Mouse (Mus musculus): ENCODE measurements around the gene Gm49378.

Gm49378 gene

GRCm38 (mm10) chr14:55637795-55638194, at the start of gene Gm49378:
Gene Gm49378, minus strand, starts transcription at chr14:55637895.
- DNase-seq (ENCODE audit: extremely low read depth, insufficient read length, low spot score): no peak

DNA sequence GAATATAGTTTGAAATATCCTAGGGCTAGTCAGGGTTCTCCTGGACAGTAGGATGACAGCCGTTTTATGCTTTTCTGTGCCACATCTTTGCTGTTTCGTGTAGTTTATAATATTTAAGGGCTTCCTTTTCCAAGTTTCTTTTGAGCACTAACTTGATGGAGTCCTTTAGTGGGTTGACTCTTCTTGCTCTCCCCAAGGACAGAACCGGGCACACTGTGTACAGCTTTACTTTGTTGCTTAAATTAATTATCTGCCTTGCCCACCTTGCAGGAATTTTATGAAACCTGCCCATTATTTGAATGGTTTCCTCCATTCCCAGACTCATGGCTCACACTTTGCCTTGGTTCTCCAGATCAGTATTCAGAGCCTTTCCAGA, 44.4 kb upstream of the Gm49378 start:
- DNase-seq (ENCODE audit: extremely low read depth, insufficient read length, low spot score): no peak

DNA sequence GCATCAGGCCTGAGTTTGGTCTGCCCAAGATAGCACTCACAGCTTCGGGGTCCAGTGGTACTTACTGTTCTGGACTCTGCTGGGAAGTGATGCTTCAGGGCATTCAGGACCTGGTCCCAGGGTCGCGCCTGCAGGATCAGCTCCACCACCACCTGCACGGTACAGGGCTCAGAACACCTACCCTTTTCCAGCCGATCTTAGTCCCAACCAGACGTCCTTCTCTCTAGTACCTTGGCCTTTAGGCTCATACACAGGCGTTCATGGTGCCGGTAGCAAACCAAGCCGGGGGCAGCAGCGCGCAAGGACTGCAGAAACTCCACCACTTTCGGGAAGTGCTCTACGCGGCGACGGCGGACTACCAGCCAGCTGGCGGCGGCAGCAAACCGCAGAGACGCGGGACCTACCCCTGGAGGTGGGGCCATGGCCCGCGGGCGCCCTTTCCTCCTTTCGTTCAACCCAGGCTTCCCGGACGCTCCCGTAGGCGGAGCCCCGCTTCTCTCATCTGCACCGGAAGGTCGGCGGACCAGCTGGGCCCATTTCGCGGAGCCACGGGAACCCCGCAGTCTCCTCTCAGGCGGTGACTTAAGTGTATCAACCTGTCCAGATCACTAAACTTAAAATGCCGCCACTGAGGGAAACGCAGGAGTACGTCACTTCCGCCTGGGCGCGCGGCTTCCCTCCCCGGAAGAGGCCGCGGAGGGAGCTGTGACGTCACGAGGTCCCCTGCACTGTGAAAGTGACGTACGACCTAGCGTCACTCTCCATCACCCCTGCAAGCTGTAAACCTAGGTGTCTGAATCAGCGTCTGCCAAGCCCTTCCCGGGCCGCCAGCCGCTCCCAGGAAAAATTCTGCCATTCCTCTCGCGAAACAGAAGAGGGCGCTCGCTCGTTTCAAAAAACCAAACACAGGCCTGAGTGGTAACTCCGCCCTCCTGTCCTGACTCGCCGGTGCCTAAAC, 43.7 kb upstream of the Gm49378 start, which contains the start of gene Tinf2:
Gene Tinf2 (minus strand): TSS at position 661 of the 958 bp plus-strand sequence.
- DNase-seq (ENCODE audit: extremely low read depth, insufficient read length, low spot score): peak; percentile 96

- no peak for DNase-seq (ENCODE audit: extremely low read depth, insufficient read length, low spot score)
Measured at GRCm38 (mm10) chr14:55677615-55678014, 39.9 kb upstream of the Gm49378 start.

DNA sequence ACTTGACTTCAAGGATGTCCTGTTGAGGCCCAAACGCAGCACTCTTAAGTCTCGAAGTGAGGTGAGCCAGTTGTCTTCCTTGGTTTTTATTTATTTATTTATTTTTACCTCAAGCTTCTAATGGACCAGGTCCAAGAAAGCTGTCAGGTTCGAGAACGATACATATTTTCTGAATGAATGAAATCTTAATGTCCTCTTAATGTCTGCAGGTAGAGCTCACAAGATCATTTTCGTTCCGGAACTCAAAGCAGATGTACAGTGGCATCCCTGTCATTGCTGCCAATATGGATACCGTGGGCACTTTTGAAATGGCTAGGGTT, 35.0 kb upstream of the Gm49378 start:
- DNase-seq (ENCODE audit: extremely low read depth, insufficient read length, low spot score): no peak

DNA sequence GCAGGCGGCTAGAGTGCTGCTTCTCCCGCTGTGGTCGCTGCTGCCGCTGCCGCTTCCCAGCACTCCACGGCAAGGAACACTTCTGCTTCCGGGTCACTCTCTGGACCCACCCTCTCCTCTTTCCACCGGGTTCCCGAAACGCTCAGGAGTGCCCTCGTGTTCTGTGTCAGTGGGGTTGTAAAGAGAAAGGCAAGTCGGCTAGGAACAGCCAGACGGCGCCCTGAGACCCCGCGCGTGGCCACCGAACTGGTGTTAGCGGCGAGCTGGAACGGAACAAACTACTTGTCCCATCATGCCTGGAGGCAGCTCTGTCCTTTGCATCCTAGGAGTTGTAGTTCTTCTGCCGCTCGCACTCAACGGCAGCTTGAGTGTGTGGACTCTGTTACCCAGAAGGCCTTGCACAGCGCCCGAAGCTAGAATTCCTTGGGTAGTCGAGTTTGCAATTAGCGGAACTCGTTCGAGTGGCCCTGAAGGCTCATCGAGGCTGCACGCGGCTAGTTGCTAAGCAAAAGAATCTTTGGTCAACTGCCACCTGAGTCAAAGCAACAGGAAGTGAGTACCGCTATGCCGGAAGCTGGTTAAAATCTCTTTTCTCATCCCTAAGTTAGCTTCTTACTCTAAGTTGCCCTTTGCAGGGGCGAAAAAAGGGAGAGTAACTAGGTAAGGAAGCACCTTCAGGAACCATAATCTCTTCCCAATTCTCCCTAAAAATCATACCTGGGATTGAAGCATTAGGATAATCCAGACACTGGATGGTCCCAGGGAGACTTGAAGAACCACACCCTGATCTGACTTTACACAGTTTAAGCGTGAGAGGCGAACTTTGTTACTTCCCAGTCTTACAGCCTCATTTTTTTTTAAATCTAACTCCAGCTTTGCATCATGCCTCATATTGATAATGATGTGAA, 34.4 kb upstream of the Gm49378 start, which contains the start of the genes Gmpr2 and Nedd8:
Gene Gmpr2 (plus strand): TSS at position 109 of the 908 bp plus-strand sequence.
Gene Nedd8 (minus strand): TSS at position 292 of the 908 bp plus-strand sequence.
- DNase-seq (ENCODE audit: extremely low read depth, insufficient read length, low spot score): peak; percentile 92

DNA sequence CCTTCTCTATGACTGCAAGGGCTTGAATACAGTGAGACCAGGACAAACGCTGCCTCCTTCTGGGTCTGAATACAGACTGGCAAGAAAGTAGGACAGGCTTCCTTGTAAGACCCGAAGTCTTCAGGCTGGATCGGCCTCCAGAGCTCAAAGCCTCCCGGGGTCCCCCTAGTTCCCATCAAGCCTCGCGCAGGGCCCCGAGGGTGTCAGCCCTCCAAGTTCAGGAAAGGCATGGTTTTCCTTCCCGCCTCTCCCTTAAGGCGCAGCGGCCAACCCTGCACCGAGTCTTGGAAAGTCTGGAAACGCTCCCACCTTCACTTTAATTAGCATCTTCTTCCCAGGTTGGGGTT, 33.8 kb upstream of the Gm49378 start:
- no peak for DNase-seq (ENCODE audit: extremely low read depth, insufficient read length, low spot score)

GRCm38 (mm10) chr14:55660636-55661035, 22.9 kb upstream of the Gm49378 start:
- no peak for DNase-seq (ENCODE audit: extremely low read depth, insufficient read length, low spot score)

DNA sequence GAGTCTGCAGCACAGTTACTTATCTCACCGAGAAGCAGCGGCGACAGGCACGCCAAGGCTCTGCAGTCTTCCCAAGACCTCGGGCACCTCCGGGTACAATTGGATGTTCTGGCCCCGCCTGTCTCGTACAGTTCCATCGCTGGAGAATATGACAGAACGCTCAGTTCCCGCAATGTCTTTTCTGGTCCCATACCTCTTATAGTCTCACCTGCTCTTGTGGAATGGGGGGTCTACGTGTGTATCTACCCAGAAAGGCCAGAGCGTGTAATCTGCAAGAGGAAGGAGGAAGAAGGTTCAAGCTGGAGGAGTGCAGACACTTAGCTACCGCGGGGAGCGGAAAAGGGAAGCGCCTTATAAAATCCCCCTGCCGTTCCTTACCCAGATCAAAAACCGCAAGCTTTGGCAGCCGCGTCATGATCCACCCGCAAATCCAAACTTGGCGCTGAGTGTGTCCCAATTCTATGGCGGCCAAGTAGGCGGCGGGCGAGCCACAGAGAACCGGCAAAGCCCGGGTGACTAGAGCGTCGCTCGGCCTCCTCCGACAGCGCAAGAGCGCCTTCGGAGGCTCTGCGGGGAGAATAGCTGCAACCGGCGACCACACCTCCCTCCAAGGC, 22.4 kb upstream of the Gm49378 start, which contains the start of gene Mdp1:
Gene Mdp1 (minus strand): TSS at position 549 of the 614 bp plus-strand sequence.
- peak; percentile 81 for DNase-seq (ENCODE audit: extremely low read depth, insufficient read length, low spot score)

DNA sequence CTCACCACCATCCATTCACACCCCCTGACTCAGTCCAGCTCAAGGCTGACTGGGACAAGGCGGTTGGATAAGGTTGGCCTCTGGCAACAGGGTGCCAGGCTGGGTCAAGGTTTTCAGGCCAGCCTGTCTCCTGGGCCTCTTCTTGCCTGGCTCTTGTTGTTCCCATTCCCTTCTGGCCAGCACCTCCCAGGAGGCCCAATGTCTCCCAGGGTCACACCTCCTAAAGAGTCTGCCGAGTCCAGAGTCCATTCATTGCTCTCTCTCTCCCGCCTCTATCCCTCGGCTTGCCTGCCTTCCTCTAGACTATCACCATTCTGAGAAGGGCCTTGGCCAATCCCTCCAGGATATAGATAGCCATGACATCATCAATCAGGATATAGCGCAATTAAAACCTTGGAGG, 20.3 kb upstream of the Gm49378 start:
- no peak for DNase-seq (ENCODE audit: extremely low read depth, insufficient read length, low spot score)

DNA sequence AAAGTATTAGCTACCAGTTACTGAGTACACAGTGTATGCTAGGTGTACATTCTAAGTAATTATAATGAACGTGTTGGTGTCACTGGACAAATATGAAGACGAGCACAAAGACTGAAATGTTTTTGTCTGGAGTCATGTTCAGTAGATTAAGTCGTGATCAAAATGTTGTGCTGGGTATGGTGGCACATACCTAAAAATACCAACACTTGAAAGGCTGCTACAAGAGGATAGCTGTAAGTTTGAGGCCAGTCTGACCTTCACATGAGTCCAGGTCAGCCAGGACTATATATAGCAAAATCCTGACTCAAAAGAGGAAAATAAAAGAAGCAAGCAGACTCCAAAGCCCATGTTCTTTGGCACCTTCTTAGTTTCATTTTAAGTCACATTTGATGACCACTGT, 19.2 kb upstream of the Gm49378 start:
- DNase-seq (ENCODE audit: extremely low read depth, insufficient read length, low spot score): no peak

DNA sequence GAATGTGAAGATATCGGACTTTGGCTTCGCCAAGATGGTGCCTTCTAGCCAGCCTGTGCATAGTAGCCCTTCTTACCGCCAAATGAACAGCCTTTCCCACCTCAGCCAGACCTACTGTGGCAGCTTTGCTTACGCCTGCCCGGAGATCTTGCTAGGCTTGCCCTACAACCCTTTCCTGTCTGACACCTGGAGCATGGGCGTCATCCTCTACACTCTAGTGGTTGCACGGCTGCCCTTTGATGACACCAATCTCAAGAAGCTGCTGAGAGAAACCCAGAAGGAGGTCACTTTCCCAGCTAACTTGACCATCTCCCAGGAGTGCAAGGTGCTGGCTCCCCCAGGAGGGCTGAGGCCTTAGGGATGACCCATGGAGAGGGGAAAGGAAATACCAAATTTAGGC, 13.8 kb upstream of the Gm49378 start:
- no peak for DNase-seq (ENCODE audit: extremely low read depth, insufficient read length, low spot score)

- DNase-seq (ENCODE audit: extremely low read depth, insufficient read length, low spot score): no peak
Measured at GRCm38 (mm10) chr14:55649884-55650283, 12.2 kb upstream of the Gm49378 start, which contains the start of gene Tssk4. Gene Tssk4, plus strand, starts transcription at chr14:55650184.

DNA sequence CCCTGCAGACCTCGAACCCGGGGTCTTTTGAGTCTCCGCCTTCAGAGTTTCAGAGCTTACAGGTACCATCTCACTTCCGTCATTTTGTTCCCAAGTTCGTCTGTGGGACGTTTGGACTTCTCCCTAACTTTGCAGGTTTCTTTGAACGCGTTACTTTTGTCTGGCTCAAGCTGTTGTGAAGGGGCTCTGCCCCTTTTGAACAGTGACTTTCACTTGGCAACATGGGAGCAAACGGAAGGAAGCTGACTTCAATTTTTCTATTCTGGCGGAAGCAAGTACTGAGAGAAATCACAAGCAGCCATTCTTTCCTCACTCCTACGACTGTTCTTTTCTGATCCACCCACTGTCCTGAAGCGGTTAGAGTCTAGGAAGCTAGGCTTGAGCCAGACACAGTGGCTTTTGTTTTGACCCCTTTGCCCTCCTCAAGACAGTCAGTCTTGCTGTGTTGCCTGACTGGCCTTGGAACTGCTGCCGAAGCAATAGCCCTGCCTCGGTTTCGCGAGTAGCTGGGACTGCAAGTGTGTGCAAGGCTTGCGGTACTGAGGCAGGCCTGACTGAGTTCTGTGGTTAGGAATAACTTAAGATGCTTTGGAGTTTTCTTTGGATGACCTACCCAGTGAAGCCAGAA, 6.7 kb upstream of the Gm49378 start:
- DNase-seq (ENCODE audit: extremely low read depth, insufficient read length, low spot score): no peak

GRCm38 (mm10) chr14:55643060-55643907, 5.6 kb upstream of the Gm49378 start, which contains the start of gene Tm9sf1:
Gene Tm9sf1, minus strand, starts transcription at chr14:55643806.
- DNase-seq (ENCODE audit: extremely low read depth, insufficient read length, low spot score): peak; percentile 96

GRCm38 (mm10) chr14:55642679-55643059, 5.0 kb upstream of the Gm49378 start:
- no peak for DNase-seq (ENCODE audit: extremely low read depth, insufficient read length, low spot score)

- DNase-seq (ENCODE audit: extremely low read depth, insufficient read length, low spot score): no peak
Measured at GRCm38 (mm10) chr14:55641291-55641690, 3.6 kb upstream of the Gm49378 start.

DNA sequence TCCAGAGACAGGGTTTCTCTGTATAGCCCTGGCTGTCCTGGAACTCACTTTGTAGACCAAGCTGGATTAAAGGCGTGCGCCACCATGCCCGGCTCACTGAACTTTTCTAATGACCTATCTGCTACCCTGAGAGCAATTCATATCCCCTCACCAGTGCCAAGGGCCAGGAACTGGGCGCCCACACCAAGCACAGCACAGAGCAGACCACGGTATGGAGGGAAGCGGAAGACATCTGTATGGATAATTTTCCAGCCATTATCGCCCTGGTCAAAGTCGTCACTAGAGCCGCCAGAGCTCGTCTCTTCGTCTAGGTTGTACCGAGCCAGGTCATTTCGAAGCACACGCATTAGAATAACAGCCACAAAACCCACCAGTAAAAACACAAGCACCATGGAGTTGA, 3.1 kb upstream of the Gm49378 start:
- no peak for DNase-seq (ENCODE audit: extremely low read depth, insufficient read length, low spot score)

DNA sequence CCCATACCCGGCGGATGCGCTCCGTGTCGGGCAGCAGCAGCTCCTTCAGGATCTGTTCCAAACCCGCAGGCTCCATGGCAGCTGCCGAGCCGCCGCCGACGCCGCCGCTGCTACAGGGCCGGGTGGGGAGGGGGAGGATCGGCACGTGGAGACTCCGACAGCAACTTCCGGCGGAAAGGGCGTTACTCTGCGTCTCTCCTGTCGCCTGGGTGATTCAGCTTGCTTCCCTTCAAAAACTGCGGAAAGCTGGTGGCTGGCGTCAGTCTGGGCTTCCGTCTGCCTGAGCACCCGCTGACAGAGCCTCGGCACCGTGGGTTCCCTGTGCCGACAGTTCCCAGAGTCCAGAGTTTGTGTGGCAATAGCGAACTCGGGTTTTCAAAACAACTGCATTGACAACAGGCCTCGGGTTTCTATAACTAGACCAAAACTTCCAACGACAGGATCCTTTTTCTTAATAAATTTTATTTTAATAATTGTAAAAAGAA, 2.1 kb downstream of the Gm49378 start, which contains the start of gene Ipo4:
Gene Ipo4 (minus strand): TSS at position 435 of the 485 bp plus-strand sequence.
- peak; percentile 93 for DNase-seq (ENCODE audit: extremely low read depth, insufficient read length, low spot score)
